ENCODE assay signal across 9 mouse cellular contexts in genomic region chr7:80059064-80059838, GRCm38 (mm10). TPM values are rescaled to one million over a fixed set of nuclear protein-coding genes. Genes with fewer than 3 reads are reported as not detected.
DNase-seq lines count a peak whose midpoint lies in the region; ATAC-seq and TF ChIP-seq lines count a peak whose summit lies in the region.
"Had no signal": no experiment of that assay in that cellular context is flagged by ENCODE, and none has a peak within 500 bp of the region (broad histone marks: within the 10 kb centered on the region; RNA-seq: fewer than 3 reads in every experiment).

No protein-coding gene starts in this region.

- no peak for TF ChIP-seq EP300 in heart, adult 2 months (IDR thresholded peaks at IDR 0.05; ENCODE audit: insufficient read depth, low read depth, low read length)

- peaks cover 14% of the 10 kb centered on the region for H3K36me3 ChIP-seq in heart, adult 2 months (ENCODE audit: control insufficient read depth, insufficient read depth, low read length)
- H3K36me3 ChIP-seq in liver, embryonic 13.5 days: no peaks in the 10 kb centered on the region

- H3K27ac ChIP-seq in heart, adult 2 months: peak overlapping the region; percentile 94
- H3K27ac ChIP-seq in liver, embryonic 13.5 days: peak overlapping the region; percentile 78

- H3K4me2 ChIP-seq in liver, embryonic 13.5 days: no peak overlapping the region

- H3K9ac ChIP-seq in heart, adult 2 months (ENCODE audit: low read depth, low read length): no peak overlapping the region
- H3K9ac ChIP-seq in liver, embryonic 13.5 days: no peak overlapping the region

- no peak for ATAC-seq in liver, embryonic 13.5 days (ENCODE audit: low read depth)
- ATAC-seq in CD4-positive, CD25-positive, alpha-beta regulatory T cell, adult 4 months: no peak

- H3K79me2 ChIP-seq in heart, adult 2 months (replicated peaks; ENCODE audit: control insufficient read depth, insufficient read depth, low read length): no peaks in the 10 kb centered on the region

- no peak for TF ChIP-seq CTCF in heart, adult 2 months (IDR thresholded peaks at IDR 0.05)

- no peaks in the 10 kb centered on the region for H3K9me3 ChIP-seq in liver, embryonic 13.5 days (replicated peaks)

- 37% methylated on average over 13 of the region's 13 CpGs for WGBS in heart, adult 2 months
- WGBS in liver, embryonic 13.5 days (ENCODE audit: insufficient replicate concordance): 40% methylated on average over 13 of the region's 13 CpGs

- DNase-seq in heart, adult 2 months: peak in 1 of 2 experiments; percentile 42
- no peak for DNase-seq in heart, postnatal 14 days
- peak; percentile 76 for DNase-seq in 416B (ENCODE audit: low read depth)
- peak; percentile 83 for DNase-seq in gonadal fat pad, adult 2 months (ENCODE audit: low read depth)
- DNase-seq in liver, embryonic 13.5 days: no peak
- DNase-seq in urinary bladder, postnatal 14 days (ENCODE audit: low spot score): no peak
- no peak for DNase-seq in cerebellum, adult 9-10 months
- DNase-seq: cerebellum, adult 11 months had no signal

- H3K4me1 ChIP-seq in heart, adult 2 months (ENCODE audit: control insufficient read depth, insufficient read depth, low read length): peaks cover 46% of the 10 kb centered on the region
- peaks cover 86% of the 10 kb centered on the region for H3K4me1 ChIP-seq in liver, embryonic 13.5 days (replicated peaks)

- H3K27me3 ChIP-seq in heart, adult 2 months (ENCODE audit: control insufficient read depth, insufficient read depth, low read length): no peaks in the 10 kb centered on the region
- H3K27me3 ChIP-seq in liver, embryonic 13.5 days: no peaks in the 10 kb centered on the region

- no peak overlapping the region for H3K4me3 ChIP-seq in heart, adult 2 months
- H3K4me3 ChIP-seq in liver, embryonic 13.5 days (replicated peaks): no peak overlapping the region

- 0 out of 2 replicates have a peak, but pooled peaks have one; percentile 7 for TF ChIP-seq POLR2A in heart, adult 2 months (IDR thresholded peaks at IDR 0.05; ENCODE audit: insufficient read depth, low read depth, low read length)

- intact Hi-C loops in heart, adult 2 months (cut with DNase I): no loop called here
- intact Hi-C loops in heart, postnatal 14 days (cut with DNase I): no loop called here

RNA-seq across cellular contexts. Expression of gene Zfp710, which starts 34.6 kb away (rescaled TPM):
- 10 to 100 TPM; 26.9 to 32.2 TPM for total RNA-seq in heart, adult 2 months (2021)
- polyA plus RNA-seq in heart, adult 2 months (2012; rRNA removed): 33.4 and 35.5 TPM in 2 replicates
- total RNA-seq in heart, postnatal 14 days (2021): 10 to 100 TPM; 21.6 to 27.4 TPM
- polyA plus RNA-seq in gonadal fat pad, adult 2 months (2012; rRNA removed): 25.4 and 27.7 TPM in 2 replicates
- 3.9 and 5.2 TPM in 2 replicates for polyA plus RNA-seq in liver, embryonic 13.5 days (2015; fragmentation: Nextera tagmentation; extraction: Ambion mirVana)
- polyA plus RNA-seq in CD4-positive, CD25-positive, alpha-beta regulatory T cell, adult 4 months (2017; shearing (Covaris generic)): 1 to 10 TPM; 4.1 to 7.0 TPM

RNA-seq across cellular contexts. Expression of gene Idh2, which starts 55.9 kb away (rescaled TPM):
- 1,000 to 10,000 TPM; 1,877 to 2,293 TPM for total RNA-seq in heart, adult 2 months (2021)
- 1,651 and 1,954 TPM in 2 replicates for polyA plus RNA-seq in heart, adult 2 months (2012; rRNA removed)
- 1,000 to 10,000 TPM; 1,322 to 1,446 TPM for total RNA-seq in heart, postnatal 14 days (2021)
- 200 and 210 TPM in 2 replicates for polyA plus RNA-seq in gonadal fat pad, adult 2 months (2012; rRNA removed)
- polyA plus RNA-seq in liver, embryonic 13.5 days (2015; fragmentation: Nextera tagmentation; extraction: Ambion mirVana): 137 and 146 TPM in 2 replicates
- 10 to 100 TPM; 22.4 to 23.9 TPM for polyA plus RNA-seq in CD4-positive, CD25-positive, alpha-beta regulatory T cell, adult 4 months (2017; shearing (Covaris generic))

Comparison
In these comparisons a context has a peak if more than half of its experiments do, and no peak if none do; other contexts are left out.
1. DNase-seq: peak in 416B (single experiment) and gonadal fat pad, adult 2 months (single experiment); none in heart, postnatal 14 days (0 of 2), liver, embryonic 13.5 days (single experiment), urinary bladder, postnatal 14 days (single experiment) and cerebellum, adult 9-10 months (single experiment).